Mouse (Mus musculus) forebrain, postnatal 0 days (tissue): ENCODE data around the gene Creb5. TPM values are rescaled to one million over a fixed set of nuclear protein-coding genes. Genes with fewer than 3 reads are reported as not detected.
A peak's percentile ranks its signal among the peaks of the same experiment; 100 is the strongest.

Experiments used
- ATAC-seq: fragments of 200-750 bp; cut with Nextera tagmentation; 2 replicates; pipeline ENCODE4 v1.8.0; 2017; ENCODE audit warnings: mild to moderate bottlenecking, moderate library complexity
- DNase-seq: peaks from one replicate; pipeline ENCODE4 v3.0.0-alpha.2; 2015
- H3K27ac ChIP-seq: fragments of 300-500 bp; sonication (generic); 2 replicates; pipeline ENCODE4 v1.5.1; 2014; ENCODE audit warnings: low read depth, mild to moderate bottlenecking, antibody characterized with exemption, low read length, moderate library complexity, mixed read lengths
- H3K27me3 ChIP-seq: fragments of 300-500 bp; sonication (generic); 2 replicates; pipeline ENCODE4 v1.6.1; 2014; ENCODE audit warnings: mild to moderate bottlenecking, low read length, mixed read lengths; ENCODE audit not compliant: insufficient read depth
- H3K36me3 ChIP-seq: fragments of 300-500 bp; sonication (generic); 2 replicates; pipeline ENCODE4 v1.6.1; 2014; ENCODE audit warnings: mild to moderate bottlenecking, moderate library complexity; ENCODE audit not compliant: insufficient read depth
- H3K4me1 ChIP-seq: fragments of 300-500 bp; sonication (generic); 2 replicates; pipeline ENCODE4 v1.6.1; 2014; ENCODE audit warnings: antibody characterized with exemption; ENCODE audit not compliant: insufficient read depth
- H3K4me2 ChIP-seq: fragments of 300-500 bp; sonication (generic); 2 replicates; pipeline ENCODE4 v1.6.1; 2014; ENCODE audit warnings: low read depth, mild to moderate bottlenecking, moderate library complexity
- H3K4me3 ChIP-seq: fragments of 300-500 bp; sonication (generic); 2 replicates; pipeline ENCODE4 v1.5.1; 2014; ENCODE audit warnings: low read depth, low read length, mixed read lengths
- H3K9ac ChIP-seq: fragments of 300-500 bp; sonication (generic); 2 replicates; pipeline ENCODE4 v1.6.1; 2014; ENCODE audit warnings: mild to moderate bottlenecking
- H3K9me3 ChIP-seq: fragments of 300-500 bp; sonication (generic); 2 replicates; pipeline ENCODE4 v1.6.1; 2016; ENCODE audit warnings: low read length
- CTCF ChIP-seq: sonication (generic); IDR thresholded peaks from 2 replicates; pipeline ENCODE4 v1.5.1; 2016; ENCODE audit warnings: antibody characterized with exemption, control low read depth, low read depth
- WGBS: fragments of 180-500 bp; shearing (Covaris S2); extraction: QIAGEN DNeasy Blood & Tissue Kit; methylation state at CpG from one replicate; pipeline ENCODE4 v1.1.7; 2014; 5-methylcytosine and 5-hydroxymethylcytosine counted together
- polyA plus RNA-seq: library from polyadenylated mRNA; unstranded; fragments of >200 nt; fragmentation: Nextera tagmentation; extraction: Ambion mirVana; gene quantifications from 2 replicates; pipeline ENCODE4 v1.2.1, GENCODE M21; 2015
- total RNA-seq: library from RNA; depleted of rRNA; stranded (reverse); fragments of >200 nt; gene quantifications from 2 replicates; pipeline ENCODE4 v1.2.3, GENCODE M21; 2014

Gene Creb5
- total and polyA plus RNA-seq, 2 experiments from 2014 or later = 2.4 to 3.2 TPM

DNA sequence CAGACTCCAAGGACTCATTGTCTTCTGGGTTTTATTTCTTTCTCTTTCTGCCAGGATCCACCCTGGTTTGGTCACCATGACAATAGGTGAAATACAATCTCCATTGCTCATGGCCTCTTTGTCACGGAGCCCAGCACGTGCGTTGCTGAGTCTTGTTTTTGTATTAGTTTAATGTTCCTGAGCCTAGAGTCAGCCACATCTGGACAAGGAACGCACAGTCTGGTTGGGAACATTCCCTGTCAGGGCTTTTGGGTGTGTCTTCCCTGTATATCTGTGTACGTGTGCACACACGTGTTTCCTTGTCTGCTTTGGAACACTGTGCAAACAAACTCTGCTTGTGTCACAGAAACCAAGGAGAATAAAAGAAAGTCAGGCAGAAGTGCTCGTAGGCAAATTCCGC is 331.1 kb downstream of the Creb5 start:
- 77% methylated on average over 8 of the region's 8 CpGs for WGBS
- no peak for ATAC-seq
- no peaks in the 10 kb centered on the region for H3K9me3 ChIP-seq

DNA sequence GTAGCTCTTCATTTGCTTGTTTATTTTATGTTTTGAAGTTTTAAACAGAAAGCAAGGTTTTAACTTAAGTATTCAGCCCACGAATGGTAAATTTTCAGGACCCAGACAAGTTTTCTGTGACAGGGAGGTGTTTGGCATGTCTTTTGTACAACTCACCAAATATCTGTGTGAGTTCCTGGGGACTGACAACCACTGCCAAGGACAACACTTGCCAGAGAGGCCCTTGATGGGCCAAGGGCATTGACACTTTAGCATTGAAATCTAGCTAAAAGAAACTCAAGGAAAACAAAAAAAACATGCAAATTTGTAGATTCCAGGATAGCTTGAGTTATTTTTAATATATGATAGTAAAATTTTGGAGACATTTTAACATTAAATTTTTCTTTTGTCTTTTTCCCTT is 332.6 kb downstream of the Creb5 start:
- Histone ChIP-seq H3K27ac (no peak overlapping the region), H3K27me3 (no peaks in the 10 kb centered on the region), H3K36me3 (no peaks in the 10 kb centered on the region), H3K4me3 (no peak overlapping the region), H3K4me2 (no peak overlapping the region), H3K9me3 (no peaks in the 10 kb centered on the region), H3K9ac (no peak overlapping the region), H3K4me1 (0 out of 2 replicates have a peak, but pooled peaks cover 5% of the 10 kb centered on the region)
- WGBS = 33% methylated on average over 1 of the region's 1 CpGs
- no peak for TF ChIP-seq CTCF
- no peak for ATAC-seq
- DNase-seq = no peak

More for the DNA sequence above, 331.1 kb downstream of the Creb5 start:
- H3K4me1 ChIP-seq = no peaks in the 10 kb centered on the region
- H3K36me3 ChIP-seq = no peaks in the 10 kb centered on the region
- H3K27me3 ChIP-seq = no peaks in the 10 kb centered on the region
- no peak overlapping the region for H3K9ac ChIP-seq
- no peak overlapping the region for H3K4me2 ChIP-seq
- H3K4me3 ChIP-seq = no peak overlapping the region
- TF ChIP-seq CTCF = no peak
- no peak overlapping the region for H3K27ac ChIP-seq
- no peak for DNase-seq

DNA sequence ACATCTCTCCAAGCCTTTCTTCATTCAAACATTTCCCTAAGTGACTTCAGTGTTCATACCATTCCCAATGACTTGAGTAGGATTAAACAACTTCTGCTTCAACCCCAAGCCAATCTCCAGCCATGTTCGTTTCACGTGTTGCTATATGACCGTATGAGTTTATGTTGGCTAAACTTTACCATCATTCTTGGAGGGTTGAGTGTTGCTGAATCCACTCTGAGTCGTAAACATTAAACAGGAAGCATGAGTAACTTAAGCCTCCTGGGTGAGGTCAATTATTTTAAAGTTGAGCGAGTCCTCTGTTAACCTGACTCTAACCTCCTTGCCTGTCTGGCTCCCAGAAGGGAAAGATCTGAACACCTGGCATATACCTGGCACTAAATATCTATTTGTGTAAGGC is 334.2 kb downstream of the Creb5 start:
- Histone ChIP-seq H3K9ac (no peak overlapping the region), H3K4me3 (no peak overlapping the region), H3K9me3 (no peaks in the 10 kb centered on the region), H3K36me3 (no peaks in the 10 kb centered on the region), H3K4me2 (no peak overlapping the region), H3K27ac (no peak overlapping the region), H3K4me1 (0 out of 2 replicates have a peak, but pooled peaks cover 5% of the 10 kb centered on the region), H3K27me3 (no peaks in the 10 kb centered on the region)
- 87% methylated on average over 5 of the region's 5 CpGs for WGBS
- no peak for TF ChIP-seq CTCF
- ATAC-seq (no peak), DNase-seq (no peak)

GRCm38 (mm10) chr6:53624455-53625276 is 337.6 kb downstream of the Creb5 start:
- no peak for TF ChIP-seq CTCF
- Histone ChIP-seq H3K4me2 (no peak overlapping the region), H3K27ac (peak overlapping the region; percentile 36; the same call in 1 of the 2 replicates), H3K36me3 (no peaks in the 10 kb centered on the region), H3K27me3 (no peaks in the 10 kb centered on the region), H3K4me3 (no peak overlapping the region), H3K9ac (no peak overlapping the region), H3K4me1 (0 out of 2 replicates have a peak, but pooled peaks cover 5% of the 10 kb centered on the region), H3K9me3 (no peaks in the 10 kb centered on the region)
- WGBS = 14% methylated on average over 15 of the region's 15 CpGs
- peak; percentile 78 for ATAC-seq
- peak; percentile 49 for DNase-seq

DNA sequence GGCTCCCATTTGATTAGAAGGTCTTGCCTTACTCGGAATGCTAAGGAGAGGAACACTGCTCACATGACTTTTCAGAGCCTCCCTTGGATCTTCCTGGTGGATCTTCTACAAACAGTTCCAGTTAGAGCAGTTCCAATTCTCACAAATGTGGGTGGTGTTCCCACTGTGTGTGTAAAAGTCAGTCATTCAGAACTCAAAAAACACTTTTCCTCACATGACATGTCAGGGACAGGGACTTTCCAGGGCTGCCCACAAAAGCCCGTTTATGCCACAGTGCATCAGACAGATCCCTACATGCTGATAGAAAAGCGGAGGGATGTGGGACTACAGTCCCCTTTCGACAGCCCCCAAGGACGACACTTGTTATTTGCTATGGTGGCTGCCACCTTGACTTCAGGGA is 339.0 kb downstream of the Creb5 start:
- H3K9me3 ChIP-seq = no peaks in the 10 kb centered on the region
- 84% methylated on average over 5 of the region's 5 CpGs for WGBS
- H3K9ac ChIP-seq = no peak overlapping the region
- H3K4me3 ChIP-seq = no peak overlapping the region
- H3K27ac ChIP-seq = no peak overlapping the region
- no peaks in the 10 kb centered on the region for H3K36me3 ChIP-seq
- H3K4me2 ChIP-seq = no peak overlapping the region
- DNase-seq (no peak), ATAC-seq (no peak)
- no peaks in the 10 kb centered on the region for H3K27me3 ChIP-seq
- TF ChIP-seq CTCF = no peak
- H3K4me1 ChIP-seq = 0 out of 2 replicates have a peak, but pooled peaks cover 5% of the 10 kb centered on the region

DNA sequence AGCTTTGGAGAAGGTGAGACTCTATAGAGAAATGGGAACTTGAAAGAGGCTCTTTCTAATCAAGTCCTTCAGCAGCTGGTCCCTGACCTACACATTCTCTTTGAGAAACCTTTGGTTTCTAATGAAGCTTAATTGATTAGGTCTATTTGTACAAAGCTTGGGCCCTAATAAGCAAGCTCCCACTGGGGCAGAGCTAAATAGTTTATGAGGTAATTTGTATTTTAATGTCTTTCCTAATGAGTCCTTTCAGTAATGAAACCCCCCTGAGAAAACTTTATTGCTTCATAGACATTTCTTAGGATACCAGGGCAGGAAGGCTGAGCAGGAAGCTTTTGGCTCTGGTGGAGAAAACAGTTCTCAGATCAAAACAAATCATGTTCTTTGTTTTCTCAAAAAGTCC is 341.6 kb downstream of the Creb5 start:
- no peak for ATAC-seq
- no peak overlapping the region for H3K4me2 ChIP-seq
- no peaks in the 10 kb centered on the region for H3K9me3 ChIP-seq
- H3K9ac ChIP-seq = no peak overlapping the region
- no peaks in the 10 kb centered on the region for H3K36me3 ChIP-seq
- 0 out of 2 replicates have a peak, but pooled peaks cover 5% of the 10 kb centered on the region for H3K4me1 ChIP-seq
- TF ChIP-seq CTCF = no peak
- no peak overlapping the region for H3K27ac ChIP-seq
- DNase-seq = no peak
- no peaks in the 10 kb centered on the region for H3K27me3 ChIP-seq
- H3K4me3 ChIP-seq = no peak overlapping the region

- Histone ChIP-seq H3K27ac (no peak overlapping the region), H3K9me3 (no peaks in the 10 kb centered on the region), H3K27me3 (no peaks in the 10 kb centered on the region), H3K4me3 (no peak overlapping the region), H3K4me1 (no peaks in the 10 kb centered on the region), H3K4me2 (no peak overlapping the region), H3K9ac (no peak overlapping the region), H3K36me3 (no peaks in the 10 kb centered on the region)
- no peak for ATAC-seq
- TF ChIP-seq CTCF = no peak
- no peak for DNase-seq
- 95% methylated on average over 7 of the region's 7 CpGs for WGBS
These were observed 348.4 kb downstream of the Creb5 start for GRCm38 (mm10) chr6:53635453-53635852.
